Mouse (Mus musculus) regulatory T cell (primary cell): ENCODE data around the gene Sec22c.

ENCODE experiments used
- in situ Hi-C: fragments of 300-600 bp; cut with MboI, MseI; formaldehyde crosslinking; loops from one replicate; pipeline ENCODE4 v1.15.1; 2025; ENCODE audit warnings: high pct_unique_total_duplicates

Sec22c gene

DNA sequence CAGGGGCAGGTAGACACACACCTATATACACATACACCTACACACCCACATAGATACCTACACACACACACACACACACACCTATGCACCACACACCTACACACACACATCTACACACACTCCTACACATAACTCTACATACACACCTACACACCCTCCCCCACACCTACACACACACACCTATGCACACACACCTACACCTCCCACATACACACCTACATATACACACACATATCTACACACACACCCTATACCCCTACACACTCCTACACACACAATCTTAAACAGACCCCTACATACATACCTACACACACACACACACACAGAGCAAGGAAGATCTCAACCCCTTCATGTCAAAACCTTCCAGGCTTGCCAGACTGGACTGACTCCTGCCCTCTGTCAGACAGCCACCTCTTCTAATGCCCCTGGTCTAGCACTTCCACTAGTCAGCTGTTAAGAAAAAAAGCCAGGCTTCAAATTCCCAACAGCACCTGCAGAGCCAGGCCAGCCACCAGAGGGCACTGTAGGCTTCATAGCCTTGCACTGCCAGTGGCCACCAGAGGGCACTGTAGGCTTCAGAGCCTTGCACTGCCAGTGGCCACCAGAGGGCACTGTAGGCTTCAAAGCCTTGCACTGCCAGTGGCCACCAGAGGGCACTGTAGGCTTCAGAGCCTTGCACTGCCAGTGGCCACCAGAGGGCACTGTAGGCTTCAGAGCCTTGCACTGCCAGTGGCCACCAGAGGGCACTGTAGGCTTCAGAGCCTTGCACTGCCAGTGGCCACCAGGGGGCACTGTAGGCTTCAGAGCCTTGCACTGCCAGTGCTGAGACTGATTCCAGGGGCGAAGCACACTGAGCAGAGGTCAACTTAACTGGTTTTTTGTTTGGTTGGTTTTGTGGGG lies 7.9 kb downstream of the Sec22c start:
- in situ Hi-C loops, result no loop called here

DNA sequence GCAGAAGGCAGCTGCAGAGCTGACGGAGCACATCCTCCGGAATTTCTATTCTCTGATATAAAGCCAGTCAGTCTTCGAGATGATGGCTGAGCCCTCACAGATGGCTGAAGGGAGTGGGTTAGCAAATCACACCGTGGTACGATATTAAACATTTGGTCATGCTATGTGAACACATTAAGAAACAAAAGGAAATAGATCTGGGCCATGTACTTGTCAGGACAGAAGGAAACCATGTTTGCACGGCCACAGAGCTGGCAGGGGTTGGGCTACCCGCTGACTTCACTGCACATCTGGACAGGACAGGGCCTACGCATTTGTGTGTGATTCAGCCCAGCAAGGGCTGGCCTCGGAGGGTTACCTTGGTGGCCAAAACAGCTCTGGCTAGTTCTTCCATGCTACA lies 8.7 kb downstream of the Sec22c start:
- in situ Hi-C loops, result no loop called here

DNA sequence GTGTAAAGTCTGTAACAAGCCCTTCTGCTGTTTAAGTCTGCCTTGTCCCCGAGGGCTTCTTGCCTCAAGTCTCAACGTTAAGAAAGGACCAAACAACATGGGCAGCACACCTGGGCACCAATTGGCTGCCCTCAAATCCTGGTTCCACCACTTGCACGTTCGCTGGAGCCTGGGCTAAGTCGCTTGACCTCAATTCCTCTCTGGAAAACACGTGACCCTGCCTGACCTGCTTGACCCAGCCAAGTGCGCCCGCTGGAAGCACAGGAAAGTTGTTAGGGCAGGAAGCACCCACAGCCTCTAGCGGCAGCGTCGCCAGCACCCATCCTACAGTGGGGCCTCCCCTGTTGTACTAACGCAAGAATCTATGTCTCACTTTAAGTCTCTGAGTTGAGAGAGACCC lies 10.6 kb downstream of the Sec22c start:
- in situ Hi-C loops, result no loop called here

DNA sequence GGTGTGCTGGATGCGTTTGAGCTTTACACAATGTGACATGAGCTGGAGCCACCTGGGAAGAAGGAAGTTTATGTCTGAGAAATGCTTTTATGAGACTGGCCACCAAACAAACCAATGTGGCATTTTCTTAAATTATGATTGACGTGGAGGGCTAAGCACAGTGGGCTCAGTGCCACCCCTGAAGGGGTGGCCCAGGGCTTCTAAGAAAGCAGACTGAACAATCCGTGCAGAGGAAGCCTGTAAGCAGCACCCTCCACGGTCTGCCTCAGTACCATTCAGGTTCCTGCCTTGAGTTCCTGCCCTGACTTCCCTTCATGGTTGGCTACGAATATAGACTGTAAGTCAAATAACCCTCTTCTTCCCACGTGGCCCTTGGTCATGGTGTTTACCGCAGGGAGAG lies 14.6 kb downstream of the Sec22c start:
- in situ Hi-C loops, result no loop called here

DNA sequence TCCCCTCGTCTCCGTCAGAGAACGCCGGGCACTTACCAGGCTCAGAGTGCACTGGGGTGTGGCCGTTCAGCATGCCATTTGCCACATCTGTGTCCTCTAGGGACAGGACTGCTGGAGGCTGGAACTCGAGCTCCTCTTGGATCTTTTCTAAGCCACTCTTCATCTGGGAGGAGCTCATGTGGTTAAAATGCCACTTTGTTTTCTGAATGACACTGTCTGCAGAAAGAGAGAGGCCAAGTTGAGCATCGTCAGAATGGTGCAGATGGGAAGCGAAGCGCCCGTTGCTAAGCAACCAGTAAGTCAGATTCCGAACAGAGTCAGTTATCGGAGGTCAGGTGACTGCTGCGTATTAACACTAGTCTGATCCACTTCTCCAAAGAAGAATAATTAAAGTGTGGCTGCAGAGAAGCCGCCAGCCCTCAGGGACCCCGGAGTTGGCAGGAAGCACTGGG lies 15.1 kb downstream of the Sec22c start:
- in situ Hi-C loops, result no loop called here

DNA sequence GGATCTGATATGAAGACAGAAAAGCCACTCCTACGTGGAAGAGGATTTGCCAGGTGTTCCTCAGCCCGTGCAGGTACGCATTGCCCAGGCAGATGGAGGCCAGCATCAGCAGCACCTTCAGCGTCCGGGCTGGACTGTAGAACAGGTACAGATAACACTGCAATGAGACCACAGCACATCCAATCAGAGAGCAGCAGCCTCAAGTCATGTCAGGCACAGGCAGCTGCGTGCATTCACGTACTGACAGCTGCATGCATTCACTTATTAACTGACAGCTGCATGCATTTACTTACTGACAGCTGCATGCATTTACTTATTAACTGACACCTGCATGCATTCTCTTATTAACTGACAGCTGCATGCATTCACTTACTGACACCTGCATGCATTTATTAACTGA lies 20.6 kb downstream of the Sec22c start:
- in situ Hi-C loops, result no loop called here

DNA sequence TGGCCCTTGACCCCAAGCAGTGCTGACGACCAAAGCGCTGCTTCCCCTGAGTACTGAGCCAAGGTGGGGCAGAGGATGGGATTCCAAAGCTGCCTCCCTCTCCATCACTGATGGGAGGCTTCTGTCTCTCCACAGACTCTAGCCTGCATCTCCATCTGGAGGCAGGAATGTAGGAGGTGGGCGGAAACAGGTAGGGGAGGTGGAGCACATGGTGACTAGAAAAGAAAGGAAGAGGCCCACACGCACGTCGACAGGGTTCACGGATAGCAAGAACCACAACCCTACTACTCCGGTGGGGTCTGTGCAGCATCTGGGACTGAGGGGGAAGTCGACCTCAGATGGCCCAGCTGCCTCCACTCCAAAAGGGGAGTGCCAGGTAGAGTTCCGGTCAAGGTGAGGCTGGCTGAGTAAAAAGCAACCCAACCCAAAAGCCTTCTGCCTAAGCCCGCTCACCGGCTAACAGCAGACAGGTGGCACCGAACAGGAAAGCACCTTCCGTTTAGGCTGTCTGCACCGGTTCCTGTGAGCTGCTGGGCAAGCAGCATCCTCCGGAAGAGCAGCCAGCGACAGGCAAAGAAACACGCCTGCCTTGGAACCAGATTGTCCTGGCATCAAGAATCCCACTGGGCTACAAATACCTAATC lies 23.1 kb downstream of the Sec22c start:
- in situ Hi-C loops, result no loop called here

DNA sequence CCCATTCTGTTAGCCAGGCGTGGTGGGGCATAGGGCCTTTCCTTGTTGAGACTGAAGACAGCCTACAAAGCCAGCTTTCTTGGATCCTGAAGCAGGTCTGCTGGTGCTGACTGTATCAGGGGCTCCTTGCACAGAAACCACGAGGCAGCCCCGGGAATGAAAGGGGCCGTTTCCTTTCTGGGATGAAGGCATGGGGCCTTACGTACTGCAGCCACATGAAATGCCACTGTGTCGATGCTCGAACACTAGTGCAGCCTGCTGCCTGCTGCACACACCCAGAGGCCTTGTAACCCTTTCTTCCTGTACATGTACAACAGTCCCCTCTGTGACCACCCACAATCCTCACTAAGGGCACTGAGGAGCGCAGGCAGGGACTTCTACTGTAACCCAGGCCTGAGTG lies 24.1 kb downstream of the Sec22c start:
- in situ Hi-C loops, result no loop called here

DNA sequence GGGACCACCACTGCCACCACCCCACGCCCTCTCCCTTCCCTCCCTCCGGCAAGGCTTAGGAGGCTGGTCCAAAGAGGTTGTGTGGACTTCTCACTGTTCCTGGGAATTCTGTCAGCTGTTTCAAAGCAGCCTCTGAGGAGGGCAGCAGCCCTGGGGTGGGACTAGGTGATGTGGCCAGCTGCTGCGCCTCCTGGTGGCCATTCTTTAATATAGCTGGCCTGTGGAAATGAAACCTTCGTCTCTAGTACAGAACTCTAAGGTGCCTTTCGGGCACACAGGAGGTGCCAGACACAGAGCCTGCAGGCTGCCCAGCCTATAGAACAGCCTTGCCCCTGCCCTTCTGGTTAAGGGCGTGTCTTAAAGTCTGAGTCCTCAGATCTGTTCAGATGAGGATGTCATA lies 25.7 kb downstream of the Sec22c start:
- in situ Hi-C loops, result no loop called here

DNA sequence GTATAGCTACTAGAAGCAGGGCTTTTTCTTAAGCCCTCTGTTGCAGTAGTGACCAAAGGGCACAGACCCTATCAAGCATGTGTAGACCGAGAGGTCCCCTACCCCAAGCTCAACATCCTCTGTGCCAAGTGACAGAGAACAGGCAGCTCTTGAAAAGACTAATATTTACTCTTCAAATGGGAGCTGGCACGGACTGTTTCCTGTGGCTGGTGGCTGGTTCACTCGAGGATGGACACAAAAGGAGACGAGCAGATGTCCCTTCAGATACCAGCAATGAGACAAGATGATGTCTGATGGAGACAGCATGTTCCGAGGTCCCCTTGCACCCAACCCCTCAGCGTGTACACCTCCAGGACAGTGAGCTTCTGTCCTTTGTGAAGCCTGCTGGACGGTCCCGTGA lies 27.8 kb downstream of the Sec22c start:
- in situ Hi-C loops, result no loop called here

DNA sequence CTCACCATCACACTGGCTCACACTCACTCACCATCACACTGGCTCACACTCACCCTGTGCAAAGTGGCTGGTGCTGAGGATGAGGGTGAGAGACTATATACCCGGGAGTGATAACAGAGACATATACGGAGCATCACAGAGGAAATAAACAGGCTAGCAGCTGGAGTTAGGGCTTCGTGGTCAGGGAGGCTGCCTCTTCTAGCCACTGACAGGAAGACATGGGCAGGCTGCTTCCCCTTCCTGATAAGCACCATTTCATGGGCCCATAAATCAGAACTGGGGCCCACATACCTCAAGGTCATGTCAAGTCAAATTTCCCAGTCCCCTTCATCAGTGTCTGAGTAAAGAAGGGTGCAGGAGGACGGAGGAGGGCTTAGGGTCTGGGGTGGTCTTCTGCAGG lies 28.2 kb downstream of the Sec22c start:
- in situ Hi-C loops, result no loop called here

DNA sequence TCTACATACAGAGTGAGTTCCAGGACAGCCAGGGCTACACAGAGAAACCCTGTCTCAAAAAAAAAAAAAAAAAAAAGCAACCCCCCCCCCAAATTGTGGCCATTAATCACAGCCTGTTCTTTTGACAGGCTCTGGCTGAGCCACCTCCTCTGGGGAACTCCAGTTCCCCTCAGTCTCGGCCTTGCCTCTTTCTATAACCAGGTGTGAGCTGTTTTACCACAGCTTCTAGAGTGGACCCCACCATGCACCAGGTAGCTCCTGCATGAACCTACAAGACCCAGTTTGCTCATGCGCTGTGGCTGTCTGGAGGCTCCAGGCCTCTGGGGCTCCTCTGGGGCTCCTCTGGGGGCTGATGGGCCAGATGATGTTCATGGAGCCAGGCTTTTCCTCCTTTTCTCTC lies 29.7 kb downstream of the Sec22c start:
- in situ Hi-C loops, result no loop called here

DNA sequence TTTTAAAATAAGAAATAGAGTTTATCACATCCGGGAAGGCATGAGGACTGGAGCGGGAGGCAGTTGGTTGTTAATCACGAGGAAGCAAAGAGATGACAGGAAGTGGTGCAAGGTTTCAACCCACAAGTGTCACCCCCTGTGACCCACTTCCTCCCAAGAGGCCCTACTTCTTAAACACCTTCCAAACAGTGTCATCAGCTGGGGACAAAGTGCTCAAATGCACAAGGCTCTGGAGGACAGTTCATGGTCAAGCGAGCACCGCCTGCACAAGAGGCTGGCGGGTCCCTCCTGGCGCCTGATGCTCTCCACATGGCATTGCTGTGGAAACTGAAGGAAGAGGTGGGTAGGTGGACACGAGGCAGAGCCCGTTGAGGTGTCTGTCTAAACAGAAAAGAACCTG lies 30.3 kb downstream of the Sec22c start:
- in situ Hi-C loops, result no loop called here

DNA sequence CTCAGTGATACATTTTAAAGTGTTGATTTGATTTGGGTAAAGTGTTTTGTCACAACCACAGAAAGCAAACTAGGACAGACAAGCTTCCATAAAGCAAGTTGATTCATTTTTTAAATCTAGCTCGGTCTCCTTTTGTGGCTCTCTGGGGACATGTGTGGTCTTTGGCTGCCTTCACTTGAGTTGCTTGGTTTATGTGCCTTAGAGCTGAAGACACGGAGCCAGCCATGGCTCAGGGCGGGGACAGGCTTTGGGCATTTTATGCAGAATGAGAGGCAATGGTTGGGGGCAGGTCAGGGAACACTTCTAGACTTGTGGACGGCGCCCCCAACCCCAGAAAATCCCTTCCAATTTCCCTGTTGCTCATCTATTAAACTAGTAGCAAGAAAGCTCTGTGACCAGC lies 31.6 kb downstream of the Sec22c start:
- in situ Hi-C loops, result no loop called here

DNA sequence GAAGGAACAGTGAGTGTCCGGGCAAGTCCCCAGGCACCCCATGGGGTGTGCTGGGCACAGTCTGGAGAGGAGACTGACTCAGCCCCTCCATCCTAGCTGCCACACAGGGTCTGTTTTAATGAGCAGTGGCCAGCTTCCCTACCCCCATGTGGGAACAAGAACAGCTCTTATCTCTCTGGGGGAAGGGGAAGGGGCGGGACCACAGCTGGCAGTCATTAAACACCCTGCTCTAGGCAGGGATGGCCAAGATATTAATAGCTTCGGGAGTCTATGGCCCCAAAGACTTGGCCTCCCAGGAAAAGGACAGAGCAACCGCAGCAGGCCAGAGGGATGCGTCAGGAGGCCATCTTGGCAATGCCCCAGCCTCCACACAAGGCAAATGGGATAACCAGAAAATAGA lies 33.0 kb downstream of the Sec22c start:
- in situ Hi-C loops, result no loop called here

DNA sequence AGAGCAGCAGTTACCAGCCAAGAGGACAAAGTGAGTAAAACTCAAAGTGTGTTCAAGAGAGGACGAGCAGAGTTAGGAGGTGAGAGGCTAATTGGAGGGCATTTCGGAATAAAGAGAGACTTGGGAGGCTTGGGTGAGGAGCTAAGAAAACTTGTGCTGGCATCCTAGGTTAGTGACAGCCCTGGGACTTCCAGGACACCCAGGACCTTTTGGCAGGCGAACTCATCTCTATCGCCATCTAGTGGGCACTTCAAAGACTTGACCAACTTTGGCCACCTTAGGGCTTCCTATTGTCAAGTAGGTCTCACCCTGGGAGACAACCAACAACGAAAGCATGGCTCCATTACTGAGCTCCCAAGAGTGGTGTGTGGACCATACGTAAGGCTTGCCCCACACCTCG lies 34.0 kb downstream of the Sec22c start:
- in situ Hi-C loops, result no loop called here

DNA sequence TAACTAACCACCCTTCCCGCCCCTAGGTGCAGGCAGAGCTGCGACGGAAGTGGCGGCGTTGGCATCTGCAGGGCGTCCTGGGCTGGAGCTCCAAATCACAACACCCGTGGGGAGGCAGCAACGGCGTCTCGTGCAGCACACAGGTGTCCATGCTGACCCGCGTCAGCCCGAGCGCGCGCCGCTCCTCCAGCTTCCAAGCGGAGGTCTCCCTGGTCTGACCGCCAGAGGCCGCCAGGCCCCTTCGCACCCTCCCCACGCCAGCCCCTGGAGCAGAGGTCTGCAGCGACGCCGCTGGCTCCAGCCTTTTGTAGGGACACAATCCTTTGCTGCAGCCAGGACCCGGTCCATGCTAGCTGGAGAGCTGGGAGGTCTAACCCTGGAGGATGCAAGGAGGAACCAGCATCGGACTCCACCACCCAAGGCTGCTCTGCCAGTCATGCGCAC lies 35.9 kb downstream of the Sec22c start:
- in situ Hi-C loops, result no loop called here

DNA sequence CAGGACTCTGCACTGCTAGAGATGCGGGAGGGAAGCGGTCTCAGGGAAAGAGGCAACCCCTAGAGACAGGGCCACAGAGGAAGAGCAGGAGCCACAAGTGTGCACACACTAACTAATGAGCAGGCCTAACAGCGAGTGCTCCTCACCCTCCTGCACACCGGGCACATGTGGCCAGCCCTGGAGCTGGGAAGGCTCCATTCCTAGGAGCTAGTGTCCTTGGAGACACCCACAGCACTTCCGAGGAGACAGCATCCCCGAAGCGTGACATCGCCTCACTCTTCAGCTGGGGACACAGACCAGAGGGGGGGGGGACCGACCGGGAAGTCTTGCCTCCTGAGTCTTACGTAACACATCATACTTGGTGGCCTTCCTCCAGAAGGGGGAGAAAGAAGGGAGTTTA lies 37.5 kb downstream of the Sec22c start:
- in situ Hi-C loops, result no loop called here

DNA sequence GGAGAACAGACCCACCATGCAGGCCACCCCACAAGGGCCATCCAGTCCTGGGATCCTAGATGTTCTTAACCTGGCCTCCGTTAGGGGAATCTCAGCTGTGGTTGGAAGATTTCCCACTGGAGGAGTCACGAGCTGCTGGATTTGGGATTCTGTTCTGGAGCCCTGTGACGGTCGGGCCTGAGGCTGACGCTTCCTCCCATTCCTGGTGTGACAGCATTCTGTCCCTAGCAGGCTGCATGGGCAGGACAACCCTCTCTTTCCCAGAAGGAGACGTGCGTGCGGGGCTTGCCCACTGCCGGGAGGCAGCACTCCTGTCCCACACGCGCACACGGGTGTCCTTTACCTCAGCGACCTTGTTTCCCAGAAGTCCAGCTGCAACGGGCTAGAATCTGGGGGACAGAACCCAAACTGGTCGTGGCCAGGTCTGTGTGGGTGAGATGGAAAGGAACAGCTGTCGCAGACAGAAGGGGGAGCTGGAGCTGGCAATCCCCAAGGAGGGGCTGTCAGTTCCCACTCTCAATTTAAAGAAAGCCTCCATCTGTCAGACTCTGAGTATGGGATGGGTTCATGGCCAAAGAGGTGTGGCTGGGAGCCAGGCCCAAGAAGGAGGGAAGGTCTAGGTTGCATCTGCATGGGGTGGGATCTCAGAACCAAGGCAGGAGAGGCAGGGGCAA lies 38.2 kb downstream of the Sec22c start:
- in situ Hi-C loops, result no loop called here

DNA sequence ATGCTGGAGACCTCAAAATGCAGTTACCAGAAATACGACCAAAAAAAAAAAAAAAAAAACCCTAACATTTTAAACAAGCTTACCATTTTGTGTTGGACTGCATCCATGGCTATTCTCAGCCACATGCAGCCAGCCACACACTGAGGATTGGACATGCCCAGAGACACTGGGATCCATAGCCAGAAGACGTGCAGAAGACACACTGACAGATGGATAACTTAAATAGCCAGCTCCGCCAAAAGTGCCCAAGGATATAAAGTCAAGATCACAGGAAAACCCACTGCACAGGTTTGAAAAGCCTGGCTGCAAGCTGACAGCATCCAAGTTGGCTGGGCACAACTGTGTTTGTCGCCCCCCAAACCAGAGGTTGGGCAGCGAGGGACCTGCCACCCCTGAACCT lies 41.2 kb downstream of the Sec22c start:
- in situ Hi-C loops, result no loop called here

DNA sequence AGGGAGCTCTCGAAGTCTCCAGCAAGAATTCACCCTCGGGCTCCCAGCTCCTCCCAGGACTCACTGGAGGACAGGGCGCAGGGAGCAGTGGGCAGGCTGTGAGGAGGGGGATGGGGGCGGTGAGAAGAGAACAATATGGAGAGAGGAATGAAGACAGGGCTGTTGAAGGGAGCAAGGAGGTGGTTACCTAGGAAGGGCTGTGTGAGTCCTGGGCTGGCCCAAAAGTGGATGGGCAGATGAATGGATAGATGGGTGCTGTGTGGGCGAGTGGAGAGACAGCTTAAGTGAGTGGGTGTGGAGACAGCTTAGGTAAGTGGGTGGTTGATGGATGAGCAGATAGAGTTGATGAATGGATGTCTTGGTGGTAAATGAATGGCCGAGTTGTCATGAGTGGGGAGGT lies 41.8 kb downstream of the Sec22c start:
- in situ Hi-C loops, result no loop called here

DNA sequence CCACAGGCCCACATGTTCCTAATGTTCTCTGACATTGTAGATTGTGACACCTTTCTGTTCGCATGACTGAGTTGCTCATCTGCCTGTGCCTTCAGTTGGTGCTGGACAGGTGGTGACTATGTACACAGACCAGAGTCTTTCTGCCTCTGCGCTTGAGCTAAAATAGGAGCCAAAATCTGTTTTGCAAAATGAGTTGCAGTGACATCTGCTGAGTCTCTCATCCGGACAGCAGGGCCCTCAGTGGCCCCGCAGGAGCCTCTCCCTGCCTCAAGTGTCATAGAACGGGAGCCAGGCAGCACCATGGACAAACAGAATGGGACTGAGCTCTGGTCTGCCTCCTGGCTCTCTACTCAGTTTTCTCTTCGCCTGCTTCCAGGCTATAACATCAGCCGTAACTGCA lies 45.5 kb downstream of the Sec22c start:
- in situ Hi-C loops, result no loop called here

DNA sequence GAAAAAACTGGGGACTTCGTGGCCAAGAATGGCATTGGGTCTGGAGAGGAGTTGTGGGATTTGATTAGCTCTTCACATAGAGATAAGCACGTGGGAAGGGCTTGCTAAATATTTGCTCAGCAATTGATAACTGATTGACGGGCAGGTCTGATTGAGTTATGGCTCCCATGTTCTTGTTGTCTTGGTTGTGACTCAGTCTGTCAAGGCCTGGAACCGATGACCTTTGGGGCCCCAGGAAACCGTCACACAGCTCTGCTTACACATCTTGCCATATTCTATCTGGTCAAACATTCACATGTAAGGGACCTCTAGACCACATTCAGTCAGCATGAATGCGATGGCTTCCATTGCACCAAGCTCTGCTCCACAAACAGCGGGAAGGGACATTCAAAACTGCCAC lies 47.0 kb downstream of the Sec22c start:
- in situ Hi-C loops, result no loop called here
